Mouse (Mus musculus) hindbrain, embryonic 11.5 days (tissue): ENCODE data around the gene Saa3. TPM values are rescaled to one million over a fixed set of nuclear protein-coding genes. Genes with fewer than 3 reads are reported as not detected.
"Not testable (repeated sequence)": the region's sequence is repeated elsewhere in the genome, so short reads cannot be mapped to it uniquely, and the experiment has no call there.

Source experiments
- ATAC-seq: fragments of 200-750 bp; cut with Nextera tagmentation; 2 replicates; pipeline ENCODE4 v1.8.0; 2017; ENCODE audit warnings: mild to moderate bottlenecking, moderate TSS enrichment, moderate library complexity; ENCODE audit not compliant: low FRiP score
- DNase-seq: peaks from one replicate; pipeline ENCODE4 v3.0.0-alpha.2; 2015; ENCODE audit warnings: low spot score
- H3K27ac ChIP-seq: fragments of 300-500 bp; sonication (generic); 2 replicates; pipeline ENCODE4 v1.5.1; 2014; ENCODE audit warnings: mild to moderate bottlenecking, low read depth, low read length
- H3K27me3 ChIP-seq: fragments of 300-500 bp; sonication (generic); 2 replicates; pipeline ENCODE4 v1.6.1; 2014; ENCODE audit warnings: mild to moderate bottlenecking, low read length, moderate library complexity, mixed read lengths; ENCODE audit not compliant: control insufficient read depth, insufficient read depth
- H3K36me3 ChIP-seq: fragments of 300-500 bp; sonication (generic); 2 replicates; pipeline ENCODE4 v1.6.1; 2014; ENCODE audit warnings: mild to moderate bottlenecking, low read length, moderate library complexity, mixed read lengths; ENCODE audit not compliant: control insufficient read depth, insufficient read depth
- H3K4me1 ChIP-seq: fragments of 300-500 bp; sonication (generic); replicated peaks from 2 replicates; pipeline ENCODE4 v1.6.1; 2014; ENCODE audit warnings: low read length, mixed read lengths; ENCODE audit not compliant: control insufficient read depth, insufficient read depth
- H3K4me2 ChIP-seq: fragments of 300-500 bp; sonication (generic); replicated peaks from 2 replicates; pipeline ENCODE4 v1.6.1; 2014; ENCODE audit warnings: mild to moderate bottlenecking, low read depth, low read length
- H3K4me3 ChIP-seq: fragments of 300-500 bp; sonication (generic); 2 replicates; pipeline ENCODE4 v1.5.1; 2014; ENCODE audit warnings: low read depth, low read length
- H3K9ac ChIP-seq: fragments of 300-500 bp; sonication (generic); 2 replicates; pipeline ENCODE4 v1.6.1; 2014; ENCODE audit warnings: low read depth, low read length
- H3K9me3 ChIP-seq: fragments of 300-500 bp; sonication (generic); 2 replicates; pipeline ENCODE4 v1.6.1; 2016; ENCODE audit warnings: low read length; ENCODE audit not compliant: control insufficient read depth
- WGBS: fragments of 180-500 bp; shearing (Covaris S2); extraction: QIAGEN DNeasy Blood & Tissue Kit; methylation state at CpG from one replicate; pipeline ENCODE4 v1.1.7; 2014; 5-methylcytosine and 5-hydroxymethylcytosine counted together
- polyA plus RNA-seq: library from polyadenylated mRNA; unstranded; fragments of >200 nt; fragmentation: Nextera tagmentation; extraction: Ambion mirVana; gene quantifications from 2 replicates; pipeline ENCODE4 v1.2.1, GENCODE M21; 2014

Saa3 gene
- 0.07 and 0.20 TPM in 2 replicates for polyA plus RNA-seq

DNA sequence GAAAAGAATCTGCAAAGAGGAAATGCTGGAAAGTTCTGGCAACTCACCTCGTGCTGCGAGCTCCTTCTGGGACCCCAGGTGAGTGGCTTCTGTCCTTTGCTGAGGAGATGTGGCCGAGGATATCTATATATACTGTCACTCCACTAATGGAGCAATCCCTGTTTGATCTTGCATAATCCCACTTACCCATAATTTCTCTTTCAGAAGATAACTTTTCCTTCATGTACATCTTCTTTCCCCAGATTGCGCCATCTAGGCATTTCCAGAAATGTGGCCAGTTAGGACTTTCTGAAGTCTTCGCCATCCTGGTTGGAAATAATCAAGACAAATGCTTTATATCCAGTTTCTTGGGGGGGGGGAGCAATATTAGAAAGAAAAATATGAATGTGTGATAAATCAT, at the start of gene Saa3:
Gene Saa3, minus strand, starts transcription at position 101 of the 400 bp plus-strand sequence.
- no peak within 1 kb of the TSS for H3K4me2 ChIP-seq
- no peaks in the 10 kb centered on the region for H3K4me1 ChIP-seq
- WGBS = 92% methylated on average over 5 of the region's 5 CpGs
- no peak within 1 kb of the TSS for H3K9ac ChIP-seq
- ATAC-seq = no peak
- no peak within 1 kb of the TSS for H3K4me3 ChIP-seq
- H3K27me3 ChIP-seq = no peaks in the 10 kb centered on the region
- no peaks in the 10 kb centered on the region for H3K36me3 ChIP-seq
- no peak for DNase-seq
- no peaks in the 10 kb centered on the region for H3K9me3 ChIP-seq
- no peak within 1 kb of the TSS for H3K27ac ChIP-seq

DNA sequence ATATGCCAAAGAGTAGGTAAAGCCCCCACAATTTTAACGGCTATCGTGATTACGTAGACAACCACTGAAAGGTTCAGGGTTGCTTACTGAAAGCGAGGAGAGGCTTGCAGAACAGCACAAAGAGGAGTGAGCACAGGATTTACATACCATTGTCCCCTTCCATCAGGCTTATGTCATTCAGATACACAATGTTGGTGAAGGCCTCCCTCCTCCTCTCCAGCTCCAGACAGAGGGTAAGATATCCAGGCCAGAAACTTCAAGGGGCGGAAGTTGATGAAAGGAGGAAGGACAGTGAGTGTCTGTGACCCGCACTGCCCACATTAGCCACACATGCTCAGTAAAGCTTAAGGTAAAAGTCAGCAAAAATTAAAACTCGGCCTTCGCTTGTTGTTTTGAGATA, 49.2 kb upstream of the Saa3 start:
- H3K4me3 ChIP-seq = no peak overlapping the region
- H3K27ac ChIP-seq = no peak overlapping the region
- 85% methylated on average over 8 of the region's 8 CpGs for WGBS
- H3K4me2 ChIP-seq = no peak overlapping the region
- H3K9me3 ChIP-seq = no peaks in the 10 kb centered on the region
- H3K36me3 ChIP-seq = peaks cover 17% of the 10 kb centered on the region; the same call in 1 of the 2 replicates
- no peak for DNase-seq
- H3K4me1 ChIP-seq = no peaks in the 10 kb centered on the region
- H3K27me3 ChIP-seq = no peaks in the 10 kb centered on the region
- no peak overlapping the region for H3K9ac ChIP-seq
- ATAC-seq = no peak

DNA sequence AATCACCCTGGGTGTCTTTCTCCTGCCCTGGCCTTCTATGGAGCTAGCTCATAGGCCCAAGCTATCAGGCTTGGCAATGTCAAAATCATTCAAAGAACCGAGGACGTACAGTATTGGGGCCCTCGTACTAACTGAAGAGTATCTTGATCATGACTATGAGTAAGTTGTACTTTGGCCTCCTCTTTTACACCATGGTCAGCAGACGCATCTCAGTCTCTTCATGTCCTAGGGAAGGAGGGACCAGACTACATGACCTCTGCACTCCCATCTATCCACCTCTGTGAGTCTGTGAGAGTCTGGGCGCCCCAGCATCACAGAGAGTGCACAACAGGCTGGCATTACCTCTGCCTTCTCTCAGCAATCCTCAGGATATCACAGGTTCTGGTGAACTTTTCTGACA, 47.1 kb upstream of the Saa3 start:
- no peaks in the 10 kb centered on the region for H3K4me1 ChIP-seq
- no peak overlapping the region for H3K4me3 ChIP-seq
- no peaks in the 10 kb centered on the region for H3K27me3 ChIP-seq
- DNase-seq (no peak), ATAC-seq (no peak)
- WGBS = 95% methylated on average over 5 of the region's 5 CpGs
- peaks cover 11% of the 10 kb centered on the region; the same call in 1 of the 2 replicates for H3K36me3 ChIP-seq
- H3K9me3 ChIP-seq = no peaks in the 10 kb centered on the region
- no peak overlapping the region for H3K27ac ChIP-seq
- no peak overlapping the region for H3K4me2 ChIP-seq
- H3K9ac ChIP-seq = no peak overlapping the region

DNA sequence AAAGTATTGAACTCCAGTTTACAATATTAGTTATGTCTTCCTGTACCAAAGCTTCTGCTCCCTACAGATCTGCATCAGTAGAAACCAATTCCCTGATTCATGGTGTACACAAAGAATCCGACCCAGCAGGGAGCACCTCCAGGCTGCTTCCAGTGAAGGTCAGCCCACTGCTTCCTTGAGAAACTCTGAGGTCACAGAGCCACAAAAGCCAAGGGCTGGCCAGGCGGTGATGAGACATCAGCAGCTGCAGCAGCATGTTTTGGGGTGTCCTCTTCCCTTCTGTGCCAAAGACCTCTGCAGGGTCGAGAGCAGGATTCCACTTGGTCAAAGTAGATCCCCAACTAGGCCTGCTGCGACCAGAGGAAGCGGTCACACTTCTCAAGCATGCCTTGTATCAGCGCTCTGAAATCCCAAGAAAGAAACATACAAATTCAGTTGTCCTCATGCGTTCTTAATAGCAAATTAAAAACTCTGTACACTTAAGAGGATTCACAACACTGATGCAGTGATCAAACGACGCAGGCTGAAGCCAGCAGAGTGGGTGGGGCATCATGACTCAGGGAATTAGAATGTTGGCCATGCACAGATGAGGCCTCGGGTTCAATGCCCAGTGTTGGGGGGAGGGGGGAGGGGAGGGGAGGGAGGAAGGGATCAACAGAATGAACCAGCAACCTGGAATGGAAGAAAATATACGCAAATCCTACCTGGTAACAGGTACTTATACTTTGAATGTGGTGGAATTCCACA, 45.7 kb upstream of the Saa3 start:
- peaks cover 11% of the 10 kb centered on the region; the same call in 1 of the 2 replicates for H3K36me3 ChIP-seq
- no peaks in the 10 kb centered on the region for H3K9me3 ChIP-seq
- ATAC-seq (no peak), DNase-seq (no peak)
- WGBS = 81% methylated on average over 11 of the region's 11 CpGs
- H3K27ac ChIP-seq = no peak overlapping the region
- no peak overlapping the region for H3K4me3 ChIP-seq
- no peak overlapping the region for H3K4me2 ChIP-seq
- H3K9ac ChIP-seq = no peak overlapping the region
- no peaks in the 10 kb centered on the region for H3K27me3 ChIP-seq
- H3K4me1 ChIP-seq = no peaks in the 10 kb centered on the region

DNA sequence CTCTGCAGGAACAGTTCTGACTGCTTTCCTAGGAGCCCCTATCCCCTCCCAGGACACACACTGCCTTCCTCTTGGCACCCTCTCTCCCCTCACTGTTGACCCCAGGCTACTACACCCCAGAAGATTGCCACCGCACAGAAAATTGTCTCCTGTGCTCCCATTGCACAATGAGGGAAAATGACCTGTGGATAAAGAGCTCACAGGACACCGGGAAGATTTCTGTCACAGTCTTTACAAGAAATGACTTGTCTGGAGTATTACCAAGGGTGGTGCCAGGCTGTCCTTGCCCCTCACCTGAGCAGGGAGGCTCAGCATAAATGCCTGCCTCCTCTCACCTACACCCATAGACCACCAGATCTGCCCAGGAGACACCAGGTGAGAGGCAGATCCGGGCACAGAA, 36.0 kb upstream of the Saa3 start, which contains the start of gene Saa2:
Gene Saa2, plus strand, starts transcription at position 301 of the 400 bp plus-strand sequence.
- DNase-seq = no peak
- Histone ChIP-seq H3K4me1 (no peaks in the 10 kb centered on the region), H3K27ac (no peak within 1 kb of the TSS), H3K36me3 (no peaks in the 10 kb centered on the region), H3K4me3 (no peak within 1 kb of the TSS), H3K27me3 (no peaks in the 10 kb centered on the region), H3K9ac (no peak within 1 kb of the TSS), H3K9me3 (no peaks in the 10 kb centered on the region), H3K4me2 (no peak within 1 kb of the TSS)
- no peak for ATAC-seq
- 77% methylated on average over 3 of the region's 3 CpGs for WGBS

DNA sequence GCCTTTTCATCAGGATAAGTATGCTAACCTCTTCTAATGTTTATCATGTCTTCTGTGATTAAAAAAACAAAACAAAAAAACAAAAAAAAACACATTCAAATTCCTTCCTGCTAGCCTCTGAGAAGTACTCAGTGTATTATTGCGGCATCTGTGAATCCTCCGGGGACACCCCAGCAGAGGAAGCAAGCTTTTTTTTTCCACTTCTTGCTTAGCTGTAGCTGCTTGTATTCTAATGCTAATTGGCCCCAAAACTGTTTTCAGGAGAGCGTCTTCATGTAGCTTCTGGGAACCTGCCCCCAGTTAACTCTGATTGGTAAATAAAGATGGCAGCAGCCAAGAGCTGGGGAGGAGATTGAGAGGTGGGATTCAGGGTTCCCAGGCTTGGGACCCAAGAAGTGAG, 33.0 kb upstream of the Saa3 start:
- DNase-seq (no peak), ATAC-seq (no peak)
- Histone ChIP-seq H3K4me2 (no peak overlapping the region), H3K36me3 (no peaks in the 10 kb centered on the region), H3K27me3 (no peaks in the 10 kb centered on the region), H3K27ac (no peak overlapping the region), H3K4me1 (no peaks in the 10 kb centered on the region), H3K4me3 (no peak overlapping the region), H3K9ac (no peak overlapping the region), H3K9me3 (no peaks in the 10 kb centered on the region)
- 45% methylated on average over 3 of the region's 3 CpGs for WGBS

DNA sequence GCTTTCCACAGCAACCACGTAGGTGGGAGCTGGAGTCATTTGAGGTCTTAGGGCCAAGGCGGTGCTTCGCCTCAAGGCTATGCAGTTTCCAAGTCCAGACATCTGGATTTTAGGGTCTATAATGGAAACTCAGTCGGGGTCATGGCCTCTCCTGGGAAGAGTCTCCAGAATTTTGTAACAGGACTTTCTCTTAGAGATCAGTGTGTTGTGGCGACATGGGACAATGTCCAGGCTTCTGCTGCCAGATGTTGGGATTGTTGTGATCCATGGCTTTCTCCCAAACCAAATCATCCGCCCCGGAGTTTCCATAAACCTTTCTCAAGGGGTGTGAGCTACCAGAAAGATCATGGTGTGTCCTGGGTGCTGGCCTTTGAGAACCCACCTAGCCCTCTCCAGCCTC, 30.9 kb upstream of the Saa3 start:
- H3K9ac ChIP-seq = no peak overlapping the region
- H3K36me3 ChIP-seq = no peaks in the 10 kb centered on the region
- no peak for ATAC-seq
- H3K4me3 ChIP-seq = no peak overlapping the region
- no peaks in the 10 kb centered on the region for H3K9me3 ChIP-seq
- no peak overlapping the region for H3K4me2 ChIP-seq
- no peak overlapping the region for H3K27ac ChIP-seq
- H3K4me1 ChIP-seq = no peaks in the 10 kb centered on the region
- no peak for DNase-seq
- 91% methylated on average over 7 of the region's 7 CpGs for WGBS
- H3K27me3 ChIP-seq = no peaks in the 10 kb centered on the region

DNA sequence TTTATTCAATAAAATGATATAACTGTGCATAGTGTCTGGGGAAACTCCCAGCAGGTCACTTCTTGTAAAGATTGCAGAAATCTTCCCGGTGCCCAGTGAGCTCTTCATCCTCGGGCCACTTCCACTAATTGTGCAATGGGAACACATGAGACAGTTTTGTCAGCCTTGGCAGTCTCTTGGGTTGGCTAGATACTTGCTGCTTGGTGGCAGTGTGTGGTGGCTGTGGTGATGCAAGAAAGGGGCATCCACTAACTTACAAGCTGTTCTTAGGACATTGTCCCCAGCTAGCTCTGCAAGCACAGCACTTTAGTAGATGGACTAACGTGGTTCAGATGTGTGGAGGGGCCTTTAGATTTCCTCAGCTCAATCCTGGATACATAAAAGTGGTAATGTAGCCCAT, 30.3 kb upstream of the Saa3 start:
- ATAC-seq = no peak
- no peak overlapping the region for H3K4me2 ChIP-seq

DNA sequence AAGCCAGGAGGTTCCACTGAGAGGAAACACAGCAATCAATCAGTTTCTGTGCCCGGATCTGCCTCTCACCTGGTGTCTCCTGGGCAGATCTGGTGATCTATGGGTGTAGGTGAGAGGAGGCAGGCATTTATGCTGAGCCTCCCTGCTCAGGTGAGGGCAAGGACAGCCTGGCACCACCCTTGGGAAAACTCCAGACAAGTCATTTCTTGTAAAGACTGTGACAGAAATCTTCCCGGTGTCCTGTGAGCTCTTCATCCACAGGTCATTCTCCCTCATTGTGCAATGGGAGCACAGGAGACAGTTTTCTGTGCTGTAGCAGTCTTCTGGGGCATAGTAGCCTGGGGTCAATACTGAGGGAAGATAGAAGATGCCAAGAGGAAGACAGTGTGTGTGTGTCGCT, 27.4 kb upstream of the Saa3 start, which contains the start of gene Saa1:
Gene Saa1, minus strand, starts transcription at position 101 of the 400 bp plus-strand sequence.
- not testable (repeated sequence) for H3K4me3 ChIP-seq, H3K4me2 ChIP-seq, H3K27me3 ChIP-seq, DNase-seq, H3K9me3 ChIP-seq, H3K27ac ChIP-seq, H3K36me3 ChIP-seq, H3K9ac ChIP-seq, H3K4me1 ChIP-seq, ATAC-seq
- 81% methylated on average over 3 of the region's 3 CpGs for WGBS

More for the DNA sequence above, 30.3 kb upstream of the Saa3 start:
- Histone ChIP-seq H3K4me3 (no peak overlapping the region), H3K27me3 (no peaks in the 10 kb centered on the region), H3K36me3 (no peaks in the 10 kb centered on the region), H3K9me3 (no peaks in the 10 kb centered on the region), H3K9ac (no peak overlapping the region), H3K27ac (no peak overlapping the region), H3K4me1 (no peaks in the 10 kb centered on the region)
- no peak for DNase-seq
- 85% methylated on average over 3 of the region's 3 CpGs for WGBS
